Mouse (Mus musculus): ENCODE measurements around the gene Bpifb9a. TPM values are rescaled to one million over a fixed set of nuclear protein-coding genes. Genes with fewer than 3 reads are reported as not detected.
"Not testable (repeated sequence)": the region's sequence is repeated elsewhere in the genome, so short reads cannot be mapped to it uniquely, and the experiment has no call there.

The Bpifb9a gene
- polyA plus RNA-seq, 1 experiment from 2014 or later, result not detected

DNA sequence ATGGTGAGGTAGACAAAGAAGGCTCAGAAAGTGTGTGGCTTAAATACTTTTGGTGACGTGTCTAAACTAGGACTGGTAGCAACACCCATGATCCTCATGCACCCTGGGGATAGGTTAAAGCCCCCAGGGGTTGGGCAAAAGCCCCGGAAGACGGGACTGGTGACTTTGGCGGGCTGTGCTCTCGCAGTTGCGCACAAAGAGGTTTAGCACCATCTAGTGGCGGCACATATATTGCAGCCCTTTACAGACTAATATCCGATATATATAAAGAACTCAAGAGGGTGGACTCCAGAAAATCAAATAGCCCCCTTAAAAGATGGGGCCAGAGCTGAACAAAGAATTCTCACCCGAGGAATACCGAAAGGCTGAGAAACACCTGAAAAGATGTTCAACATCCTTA lies 37.1 kb downstream of the Bpifb9a start:
- peak; percentile 71 for TF ChIP-seq CTCF (IDR thresholded peaks at IDR 0.05; ENCODE audit: low read depth)
- H3K4me3 ChIP-seq (ENCODE audit: low read depth, low read length); H3K27ac ChIP-seq (ENCODE audit: low read depth, low read length); H3K4me1 ChIP-seq (replicated peaks; ENCODE audit: control insufficient read depth, insufficient read depth, low read length); H3K27me3 ChIP-seq (replicated peaks; ENCODE audit: control insufficient read depth, insufficient read depth, low read length); H3K36me3 ChIP-seq (ENCODE audit: control insufficient read depth, insufficient read depth); H3K9ac ChIP-seq (ENCODE audit: low read depth, low read length); H3K9me3 ChIP-seq (ENCODE audit: control insufficient read depth); ATAC-seq: not testable (repeated sequence)
- peak overlapping the region; percentile 48 for H3K4me2 ChIP-seq (replicated peaks; ENCODE audit: low read depth)
- WGBS, result 1% methylated on average over 10 of the region's 10 CpGs

- H3K4me3 ChIP-seq (ENCODE audit: low read depth, low read length), result no peak overlapping the region
- H3K4me2 ChIP-seq (replicated peaks; ENCODE audit: low read depth), result no peak overlapping the region
- no peaks in the 10 kb centered on the region for H3K4me1 ChIP-seq (replicated peaks; ENCODE audit: control insufficient read depth, insufficient read depth, low read length)
- H3K9ac ChIP-seq (ENCODE audit: low read depth, low read length), result no peak overlapping the region
- no peaks in the 10 kb centered on the region for H3K36me3 ChIP-seq (ENCODE audit: control insufficient read depth, insufficient read depth)
- peak; percentile 93 for TF ChIP-seq CTCF (IDR thresholded peaks at IDR 0.05; ENCODE audit: low read depth)
- H3K9me3 ChIP-seq (ENCODE audit: control insufficient read depth), result no peaks in the 10 kb centered on the region
- 0% methylated on average over 1 of the region's 1 CpGs for WGBS
- H3K27ac ChIP-seq (ENCODE audit: low read depth, low read length), result no peak overlapping the region
- peak; percentile 43; the same call in 1 of the 2 replicates for ATAC-seq
- H3K27me3 ChIP-seq (replicated peaks; ENCODE audit: control insufficient read depth, insufficient read depth, low read length), result no peaks in the 10 kb centered on the region
These were observed 42.8 kb downstream of the Bpifb9a start for GRCm38 (mm10) chr2:154300496-154300895.

DNA sequence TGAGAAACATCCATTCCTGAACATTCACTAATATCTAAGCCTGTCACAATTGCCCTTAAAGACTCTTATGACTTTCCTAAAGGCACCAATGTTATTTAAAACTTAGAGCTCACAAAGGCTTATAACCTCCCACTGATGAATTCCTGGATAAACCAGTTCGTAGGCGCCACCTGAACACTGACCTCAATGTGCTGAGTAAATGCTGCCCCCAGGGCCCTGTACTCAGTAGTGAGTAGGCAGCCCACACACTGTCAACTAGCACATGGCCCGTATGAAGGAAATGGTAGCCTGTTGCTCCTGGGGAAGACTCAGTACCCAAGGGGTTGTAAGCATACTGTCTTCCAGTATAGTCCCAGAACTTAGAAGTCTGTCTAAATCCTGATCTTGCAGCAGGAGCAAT lies 44.1 kb downstream of the Bpifb9a start:
- Histone ChIP-seq H3K4me1 (replicated peaks; ENCODE audit: control insufficient read depth, insufficient read depth, low read length) (no peaks in the 10 kb centered on the region), H3K4me3 (ENCODE audit: low read depth, low read length) (no peak overlapping the region), H3K36me3 (ENCODE audit: control insufficient read depth, insufficient read depth) (no peaks in the 10 kb centered on the region), H3K9me3 (ENCODE audit: control insufficient read depth) (no peaks in the 10 kb centered on the region), H3K9ac (ENCODE audit: low read depth, low read length) (no peak overlapping the region), H3K4me2 (replicated peaks; ENCODE audit: low read depth) (no peak overlapping the region), H3K27me3 (replicated peaks; ENCODE audit: control insufficient read depth, insufficient read depth, low read length) (no peaks in the 10 kb centered on the region), H3K27ac (ENCODE audit: low read depth, low read length) (no peak overlapping the region)
- no peak for TF ChIP-seq CTCF (IDR thresholded peaks at IDR 0.05; ENCODE audit: low read depth)
- WGBS, result 84% methylated on average over 3 of the region's 3 CpGs
- ATAC-seq, result no peak

GRCm38 (mm10) chr2:154304604-154305003 lies 47.0 kb downstream of the Bpifb9a start:
- H3K36me3 ChIP-seq (ENCODE audit: control insufficient read depth, insufficient read depth); ATAC-seq; H3K4me1 ChIP-seq (replicated peaks; ENCODE audit: control insufficient read depth, insufficient read depth, low read length); H3K27me3 ChIP-seq (replicated peaks; ENCODE audit: control insufficient read depth, insufficient read depth, low read length); H3K9me3 ChIP-seq (ENCODE audit: control insufficient read depth); H3K4me3 ChIP-seq (ENCODE audit: low read depth, low read length); H3K4me2 ChIP-seq (replicated peaks; ENCODE audit: low read depth); H3K27ac ChIP-seq (ENCODE audit: low read depth, low read length); H3K9ac ChIP-seq (ENCODE audit: low read depth, low read length): not testable (repeated sequence)
- 75% methylated on average over 1 of the region's 3 CpGs for WGBS

DNA sequence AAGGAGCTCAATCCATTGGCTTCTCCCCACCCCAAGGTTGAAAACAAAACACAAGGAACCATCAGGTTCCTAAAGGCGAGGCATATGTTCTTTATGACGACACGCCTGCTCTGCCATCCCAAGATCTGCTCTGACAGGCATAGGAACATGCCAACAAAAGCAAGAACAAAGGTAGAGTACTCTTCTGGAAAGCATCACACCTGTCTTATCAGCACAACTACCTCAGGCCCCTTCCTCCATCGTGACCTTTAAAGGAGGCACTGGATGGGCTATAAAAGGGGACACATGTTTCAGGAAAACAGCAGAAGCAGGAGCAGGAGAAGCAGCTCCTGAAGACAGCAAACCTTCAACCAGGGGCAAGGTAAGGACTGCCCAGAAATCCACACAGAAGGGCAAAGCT lies 49.3 kb downstream of the Bpifb9a start, which contains the start of gene Bpifb9b:
Gene Bpifb9b (plus strand): TSS at position 301 of the 400 bp plus-strand sequence.
- not testable (repeated sequence) for H3K4me2 ChIP-seq (replicated peaks; ENCODE audit: low read depth); H3K36me3 ChIP-seq (ENCODE audit: control insufficient read depth, insufficient read depth); H3K9ac ChIP-seq (ENCODE audit: low read depth, low read length); H3K9me3 ChIP-seq (ENCODE audit: control insufficient read depth); ATAC-seq; H3K4me3 ChIP-seq (ENCODE audit: low read depth, low read length); H3K4me1 ChIP-seq (replicated peaks; ENCODE audit: control insufficient read depth, insufficient read depth, low read length); H3K27ac ChIP-seq (ENCODE audit: low read depth, low read length); H3K27me3 ChIP-seq (replicated peaks; ENCODE audit: control insufficient read depth, insufficient read depth, low read length)
- 81% methylated on average over 4 of the region's 4 CpGs for WGBS

DNA sequence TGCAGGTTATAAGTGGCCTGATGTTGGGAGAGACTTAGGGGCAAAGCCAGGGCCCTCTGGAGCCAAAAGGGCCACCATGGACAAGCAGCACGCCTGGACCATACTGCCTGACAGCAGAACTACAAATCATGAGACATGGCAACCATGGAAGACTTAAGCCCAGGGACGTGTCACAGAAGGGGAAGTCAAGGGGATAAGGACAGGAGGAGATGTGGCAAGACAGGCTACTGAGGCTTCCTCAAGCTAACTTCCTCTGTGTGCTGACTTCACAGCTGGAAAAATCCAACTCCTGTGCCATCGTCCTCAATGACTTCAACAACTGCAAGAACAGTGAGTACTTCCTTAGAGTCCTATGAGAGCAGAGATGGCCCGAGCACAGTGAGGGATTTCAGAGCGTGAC lies 56.1 kb downstream of the Bpifb9a start:
- not testable (repeated sequence) for H3K9ac ChIP-seq (ENCODE audit: low read depth, low read length); H3K9me3 ChIP-seq (ENCODE audit: control insufficient read depth); H3K27ac ChIP-seq (ENCODE audit: low read depth, low read length); H3K36me3 ChIP-seq (ENCODE audit: control insufficient read depth, insufficient read depth); H3K4me3 ChIP-seq (ENCODE audit: low read depth, low read length); H3K27me3 ChIP-seq (replicated peaks; ENCODE audit: control insufficient read depth, insufficient read depth, low read length); H3K4me2 ChIP-seq (replicated peaks; ENCODE audit: low read depth); ATAC-seq; H3K4me1 ChIP-seq (replicated peaks; ENCODE audit: control insufficient read depth, insufficient read depth, low read length)
- 83% methylated on average over 4 of the region's 5 CpGs for WGBS

Other genes with a start within 250 kb of the Bpifb9a start
- gene Bpifa2, start 249.6 kb upstream of the Bpifb9a start, polyA plus RNA-seq (2015; fragmentation: Nextera tagmentation; extraction: Ambion mirVana), result not detected in 2 replicates
- gene Bpifa3, start 127.5 kb upstream of the Bpifb9a start, polyA plus RNA-seq (2015; fragmentation: Nextera tagmentation; extraction: Ambion mirVana), result not detected in 2 replicates
- not detected in 2 replicates for gene Bpifa1, start 115.0 kb upstream of the Bpifb9a start, polyA plus RNA-seq (2015; fragmentation: Nextera tagmentation; extraction: Ambion mirVana)
- gene Bpifa5, start 95.2 kb upstream of the Bpifb9a start, polyA plus RNA-seq (2015; fragmentation: Nextera tagmentation; extraction: Ambion mirVana), result not detected in 2 replicates
- 3.7 and 29.4 TPM in 2 replicates for gene Bpifb1, start 67.0 kb upstream of the Bpifb9a start, polyA plus RNA-seq (2015; fragmentation: Nextera tagmentation; extraction: Ambion mirVana)
- gene Bpifb5, start 34.1 kb upstream of the Bpifb9a start, polyA plus RNA-seq (2015; fragmentation: Nextera tagmentation; extraction: Ambion mirVana), result 0.07 and 0.09 TPM in 2 replicates
- gene Bpifb9b, start 49.4 kb downstream of the Bpifb9a start, polyA plus RNA-seq (2015; fragmentation: Nextera tagmentation; extraction: Ambion mirVana), result not detected in 2 replicates
- gene Cdk5rap1, start 115.2 kb downstream of the Bpifb9a start, polyA plus RNA-seq (2015; fragmentation: Nextera tagmentation; extraction: Ambion mirVana), result 4.3 and 13.9 TPM in 2 replicates
- gene Snta1, start 150.2 kb downstream of the Bpifb9a start, polyA plus RNA-seq (2015; fragmentation: Nextera tagmentation; extraction: Ambion mirVana), result 4.9 and 7.7 TPM in 2 replicates
- gene Cbfa2t2, start 178.6 kb downstream of the Bpifb9a start, polyA plus RNA-seq (2015; fragmentation: Nextera tagmentation; extraction: Ambion mirVana), result 7.8 and 9.1 TPM in 2 replicates

All from intestine, postnatal 0 days (tissue).